Mouse (Mus musculus) forebrain, embryonic 14.5 days (tissue): ENCODE results near the gene Cdhr1. TPM values are rescaled to one million over a fixed set of nuclear protein-coding genes. Genes with fewer than 3 reads are reported as not detected.

Experiments
- polyA plus RNA-seq: library from polyadenylated mRNA; unstranded; fragments of >200 nt; fragmentation: Nextera tagmentation; extraction: Ambion mirVana; gene quantifications from 2 replicates; pipeline ENCODE4 v1.2.1, GENCODE M21; 2014

Gene Cdhr1
- polyA plus RNA-seq, 1 experiment from 2014 or later, result 3.1 TPM

Other genes with a start within 250 kb of the Cdhr1 start
- 53.1 and 64.5 TPM in 2 replicates for gene Ccser2, start 129.6 kb downstream of the Cdhr1 start, polyA plus RNA-seq
- gene Rgr, start 49.4 kb downstream of the Cdhr1 start, polyA plus RNA-seq, result not detected in 2 replicates
- not detected in 2 replicates for gene Lrit1, start 43.5 kb downstream of the Cdhr1 start, polyA plus RNA-seq
- not detected in 2 replicates for gene Lrit2, start 30.4 kb downstream of the Cdhr1 start, polyA plus RNA-seq
- 0.51 TPM in 1 of 2 replicates, not detected in the other for gene 2610528A11Rik, start 15.7 kb upstream of the Cdhr1 start, polyA plus RNA-seq
- 189 and 206 TPM in 2 replicates for gene Ghitm, start 36.9 kb upstream of the Cdhr1 start, polyA plus RNA-seq